Mouse (Mus musculus): ENCODE data around the gene Dnajc1.

The Dnajc1 gene

GRCm38 (mm10) chr2:18300949-18301348 is 91.7 kb downstream of the Dnajc1 start:
- DNase-seq (ENCODE audit: low read depth) = no peak

GRCm38 (mm10) chr2:18285175-18285574 is 107.5 kb downstream of the Dnajc1 start:
- DNase-seq (ENCODE audit: low read depth) = peak; percentile 25

GRCm38 (mm10) chr2:18265736-18266135 is 126.9 kb downstream of the Dnajc1 start:
- DNase-seq (ENCODE audit: low read depth) = no peak

DNA sequence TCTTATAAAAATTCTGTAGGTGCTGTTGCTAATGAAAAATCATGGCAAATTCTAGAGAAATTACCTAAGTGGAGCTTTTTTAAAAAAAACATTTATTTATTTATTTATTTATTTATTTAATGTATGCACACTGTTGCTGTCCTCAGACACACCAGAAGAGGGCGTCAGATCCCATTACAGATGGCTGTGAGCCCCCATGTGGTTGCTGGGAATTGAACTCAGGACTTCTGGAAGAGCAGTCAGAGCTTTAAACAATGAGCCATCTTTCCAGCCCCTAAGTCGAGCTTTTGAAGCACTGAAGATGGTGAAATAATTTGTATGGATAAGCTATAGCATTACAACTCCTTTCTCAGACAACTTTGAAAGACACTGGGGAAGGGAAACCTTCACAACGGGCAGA is 128.1 kb downstream of the Dnajc1 start:
- no peak for DNase-seq (ENCODE audit: low read depth)

DNA sequence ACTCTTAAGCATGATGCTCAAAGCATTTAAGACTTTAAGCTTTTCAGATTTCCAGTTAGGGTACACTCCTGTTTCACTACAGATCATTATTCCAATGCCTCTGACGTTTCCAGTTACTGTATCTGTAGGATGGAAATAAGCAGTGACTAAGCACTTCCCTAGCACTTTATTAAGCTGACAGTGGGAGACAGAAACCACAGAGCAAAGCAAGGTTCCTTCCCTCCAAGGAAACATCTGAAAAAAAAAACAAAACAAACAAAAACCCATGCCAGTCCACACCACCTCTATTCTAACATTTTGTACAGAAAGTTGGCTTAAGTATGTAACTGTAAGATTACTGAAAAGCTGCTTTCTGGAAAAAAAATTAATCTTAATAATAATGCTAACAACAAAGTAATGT is 130.3 kb downstream of the Dnajc1 start:
- DNase-seq (ENCODE audit: low read depth) = no peak

DNA sequence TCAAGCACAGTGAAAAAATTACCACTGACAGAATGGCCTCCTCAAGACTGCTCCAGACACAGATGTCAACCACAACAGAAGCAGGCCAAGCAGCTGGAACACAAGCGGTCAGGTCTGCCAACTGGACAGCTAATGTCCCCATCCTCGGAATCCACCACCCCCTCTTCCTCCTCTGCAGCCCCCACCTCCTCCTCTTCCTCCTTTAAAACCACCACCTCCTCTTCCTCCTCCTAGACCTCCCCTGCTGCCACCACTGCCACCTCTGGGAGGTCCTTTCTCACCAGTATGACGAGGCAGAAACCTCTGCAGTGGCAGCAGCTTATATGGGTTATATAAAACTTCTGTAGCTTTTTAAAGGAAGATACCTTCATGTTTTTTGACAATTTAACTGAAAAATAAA is 143.4 kb downstream of the Dnajc1 start:
- no peak for DNase-seq (ENCODE audit: low read depth)

GRCm38 (mm10) chr2:18235524-18235923 is 157.1 kb downstream of the Dnajc1 start:
- no peak for DNase-seq (ENCODE audit: low read depth)

DNA sequence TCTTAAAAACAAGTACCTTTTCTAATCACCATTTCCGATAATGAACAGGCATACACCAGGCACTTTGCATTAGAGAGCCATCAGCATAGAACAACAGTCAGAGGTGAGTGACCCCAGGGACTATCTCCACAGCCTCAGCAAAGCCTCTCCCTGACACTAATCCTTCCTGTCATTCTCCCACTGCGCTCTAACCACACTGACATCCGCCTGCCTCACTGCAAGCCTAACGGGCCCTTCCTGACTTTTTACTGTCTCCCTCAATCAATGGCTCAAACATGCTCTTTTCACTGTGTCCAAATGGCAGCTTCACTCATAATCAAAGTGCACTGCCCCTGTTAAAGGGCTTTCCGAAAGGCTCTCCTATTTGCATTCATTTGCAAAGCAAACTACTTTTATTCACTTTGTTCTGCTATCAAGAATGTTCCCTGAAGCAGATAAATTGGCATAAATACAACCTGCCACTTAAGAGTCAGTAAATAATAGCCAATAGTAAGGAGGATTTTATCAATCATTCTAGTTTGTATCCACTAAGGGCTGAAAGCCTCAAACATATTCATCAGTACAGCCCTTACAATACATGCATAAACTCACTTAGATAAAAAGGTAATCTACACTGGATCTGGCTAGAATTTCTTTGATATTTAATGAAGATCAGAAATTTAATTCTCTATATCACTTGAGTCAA is 159.6 kb downstream of the Dnajc1 start:
- DNase-seq (ENCODE audit: low read depth) = no peak

- DNase-seq (ENCODE audit: low read depth) = no peak
Observed at GRCm38 (mm10) chr2:18231143-18231542, 161.5 kb downstream of the Dnajc1 start.

- peak; percentile 36 for DNase-seq (ENCODE audit: low read depth)
Observed at GRCm38 (mm10) chr2:18229279-18229678, 163.4 kb downstream of the Dnajc1 start.

DNA sequence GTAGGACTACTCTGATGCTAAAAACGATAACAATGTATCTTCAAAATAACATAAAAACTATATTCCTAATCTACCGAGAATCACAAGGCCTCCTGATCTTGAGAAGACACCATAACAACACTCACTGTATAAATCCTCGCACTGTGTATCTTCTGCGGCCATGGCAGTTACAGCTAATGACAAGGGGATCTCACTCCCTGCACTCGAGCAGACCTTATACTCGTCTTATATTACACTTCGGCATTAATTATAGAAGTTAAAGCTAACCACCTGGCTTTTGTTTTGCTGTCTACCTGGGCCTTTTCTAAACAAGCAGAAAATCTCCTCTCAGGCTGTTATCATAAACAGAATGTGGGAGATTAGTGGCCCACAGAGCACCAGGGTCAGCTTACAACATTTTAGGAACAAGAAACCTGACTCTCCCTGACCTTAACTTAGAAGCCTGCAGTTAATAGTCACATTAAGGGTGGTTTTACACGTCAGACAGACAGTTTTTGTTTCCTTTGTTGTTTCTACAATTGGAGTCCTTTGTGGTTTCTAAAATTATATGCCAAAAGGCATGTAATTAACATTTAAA is 164.1 kb downstream of the Dnajc1 start:
- no peak for DNase-seq (ENCODE audit: low read depth)

DNA sequence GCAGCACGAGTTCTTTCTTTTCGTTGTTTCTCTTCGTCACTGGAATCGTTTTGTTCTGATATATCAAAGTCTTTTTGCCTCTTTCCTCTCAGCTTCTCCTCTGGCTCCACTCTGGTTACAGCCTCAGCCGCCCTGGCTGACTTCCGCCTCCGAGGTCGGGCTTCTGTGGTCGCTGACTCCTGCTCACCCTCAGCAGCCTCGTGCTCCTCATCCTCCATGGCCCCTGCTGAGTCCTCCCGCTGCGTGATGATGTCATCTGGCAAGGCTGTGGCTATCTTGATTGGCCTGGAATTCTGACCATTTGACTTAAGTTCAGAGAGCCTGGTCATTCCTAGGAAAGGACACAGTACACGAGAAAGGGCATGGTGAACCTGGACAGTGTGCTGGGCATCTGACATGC is 173.1 kb downstream of the Dnajc1 start:
- DNase-seq (ENCODE audit: low read depth) = peak; percentile 12

GRCm38 (mm10) chr2:18219136-18219535 is 173.5 kb downstream of the Dnajc1 start:
- no peak for DNase-seq (ENCODE audit: low read depth)

- DNase-seq (ENCODE audit: low read depth) = no peak
Observed at GRCm38 (mm10) chr2:18218500-18218899, 174.1 kb downstream of the Dnajc1 start.

GRCm38 (mm10) chr2:18217867-18218266 is 174.8 kb downstream of the Dnajc1 start:
- no peak for DNase-seq (ENCODE audit: low read depth)

GRCm38 (mm10) chr2:18214031-18214430 is 178.6 kb downstream of the Dnajc1 start:
- DNase-seq (ENCODE audit: low read depth) = peak; percentile 69

- DNase-seq (ENCODE audit: low read depth) = no peak
Observed at GRCm38 (mm10) chr2:18209948-18210347, 182.7 kb downstream of the Dnajc1 start.

DNA sequence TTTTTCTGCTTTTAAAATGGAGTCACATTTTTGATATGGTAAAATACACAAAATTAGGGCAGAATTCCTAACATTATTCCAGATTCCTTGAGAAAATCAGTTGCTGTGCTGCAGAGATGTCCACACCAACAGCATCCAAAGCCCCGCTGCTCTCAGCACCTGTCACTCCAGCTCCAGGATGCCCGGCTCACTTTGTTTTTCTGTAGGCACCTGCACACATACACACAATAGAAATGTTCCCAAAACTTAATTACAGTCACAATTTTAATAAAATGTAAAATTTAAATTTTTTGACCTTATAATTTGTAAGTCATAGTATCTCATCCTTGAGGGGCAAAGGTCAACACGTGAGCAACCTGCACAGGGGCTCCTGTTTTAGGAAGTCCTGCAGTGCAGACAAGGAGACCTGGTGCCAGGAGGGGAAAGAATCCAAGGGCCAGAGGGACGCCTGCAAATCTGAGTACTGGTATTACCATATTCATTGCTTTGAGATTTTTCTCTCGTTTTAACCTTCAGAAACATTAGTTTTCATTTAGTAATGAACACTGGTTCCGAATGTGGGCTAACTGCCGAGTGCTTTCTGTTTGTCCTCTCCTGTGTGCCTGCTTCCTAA is 183.3 kb downstream of the Dnajc1 start:
- DNase-seq (ENCODE audit: low read depth) = no peak

DNA sequence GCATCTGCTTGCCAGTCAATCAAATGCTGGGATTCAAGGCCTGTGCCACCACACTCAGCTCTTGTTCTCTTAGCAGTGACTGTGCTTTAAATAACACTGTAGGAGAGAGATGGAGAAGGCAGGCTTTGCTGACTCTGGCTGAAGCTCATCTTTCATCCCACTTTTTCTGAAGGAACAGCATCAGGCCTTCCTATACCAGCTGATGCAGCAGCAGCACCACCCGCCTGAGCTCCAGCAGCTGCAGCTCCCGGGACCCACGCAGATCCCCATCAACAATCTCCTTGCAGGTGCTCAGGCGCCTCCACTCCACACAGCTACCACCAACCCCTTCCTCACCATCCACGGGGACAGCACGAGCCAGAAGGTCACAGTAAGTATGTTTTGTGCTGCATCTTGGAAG is 184.1 kb downstream of the Dnajc1 start:
- no peak for DNase-seq (ENCODE audit: low read depth)

GRCm38 (mm10) chr2:18206811-18207210 is 185.8 kb downstream of the Dnajc1 start:
- DNase-seq (ENCODE audit: low read depth) = no peak

DNA sequence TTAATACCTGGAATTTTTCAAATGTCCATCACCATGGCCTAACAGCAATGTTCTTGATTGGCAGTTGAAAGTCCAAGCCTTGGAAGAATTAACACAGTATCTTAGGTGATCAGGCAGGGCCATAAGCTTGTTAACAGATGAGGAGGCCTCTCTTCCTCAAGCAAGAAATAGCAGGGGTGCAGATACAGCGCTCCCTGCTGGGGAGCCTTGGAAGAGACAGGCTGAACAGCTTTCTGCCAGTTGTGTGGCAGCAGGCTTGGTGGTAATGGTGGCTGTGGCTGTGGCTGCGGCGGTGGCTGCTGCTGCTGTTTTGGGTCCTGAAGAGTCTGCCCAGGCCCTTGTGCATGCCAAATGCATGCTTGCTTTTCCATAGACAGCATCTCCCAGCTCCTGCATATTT is 187.5 kb downstream of the Dnajc1 start:
- peak; percentile 78 for DNase-seq (ENCODE audit: low read depth)

GRCm38 (mm10) chr2:18202923-18203322 is 189.7 kb downstream of the Dnajc1 start:
- peak; percentile 15 for DNase-seq (ENCODE audit: low read depth)

- peak; percentile 57 for DNase-seq (ENCODE audit: low read depth)
Observed at GRCm38 (mm10) chr2:18201820-18202462, 190.7 kb downstream of the Dnajc1 start.
